Mouse (Mus musculus) erythroblast, embryonic 14.5 days (primary cell): Measurements from ENCODE around the gene Defb23.

Experiments
- GATA1 ChIP-seq: IDR thresholded peaks from 2 replicates; pipeline ENCODE4 v1.6.1; 2012; ENCODE audit warnings: low read length, inconsistent platforms, mixed read lengths
- TAL1 ChIP-seq: IDR thresholded peaks from 3 replicates; pipeline ENCODE4 v1.6.1; 2012; ENCODE audit warnings: low read length, inconsistent platforms, mixed read lengths

- TF ChIP-seq TAL1: no peak
- no peak for TF ChIP-seq GATA1
These were observed 25.5 kb downstream of the Defb23 start for GRCm38 (mm10) chr2:152438963-152439362.
